Mouse (Mus musculus): ENCODE measurements at regions not wholly inside any gene's neighbourhood (a gene's known extent, or its start where the extent isn't known, plus 50 kb on each side); places are given as distances from the start of the nearest gene placed in this dataset.

DNA sequence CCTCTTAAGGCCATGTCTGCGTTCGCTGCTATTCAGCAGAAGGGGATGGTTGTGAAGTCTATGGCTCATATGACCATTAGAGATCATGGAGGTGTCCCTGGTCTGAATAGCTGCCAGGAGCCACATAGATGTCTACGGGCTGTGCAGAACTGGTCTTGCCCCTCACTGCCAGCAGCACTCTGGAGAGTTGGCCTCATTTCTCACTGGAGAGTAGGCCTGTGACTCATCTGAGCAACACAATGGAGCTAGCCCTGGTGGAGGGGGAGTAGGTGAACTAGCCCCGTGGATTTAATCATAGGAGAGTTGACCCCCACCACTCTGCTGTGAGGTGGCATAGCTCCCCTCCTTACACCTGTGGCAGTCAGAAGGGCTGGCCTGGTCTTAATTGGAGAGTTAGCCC, 63.3 kb upstream of the Samsn1 start:
- no peak for TF ChIP-seq GATA1 (IDR thresholded peaks at IDR 0.05; ENCODE audit: borderline replicate concordance, low read length)
- TF ChIP-seq FLI1 (IDR thresholded peaks at IDR 0.05; ENCODE audit: low read length): no peak
